Mouse (Mus musculus) stomach, postnatal 0 days (tissue): ENCODE data around the gene Olfr441.
"Not testable (repeated sequence)": the region's sequence is repeated elsewhere in the genome, so short reads cannot be mapped to it uniquely, and the experiment has no call there.

Experiments
- CTCF ChIP-seq: IDR thresholded peaks from 2 replicates; pipeline ENCODE4 v1.5.1; 2016; ENCODE audit warnings: antibody characterized with exemption, low read depth, mild to moderate bottlenecking, moderate library complexity
- EP300 ChIP-seq: optimal IDR thresholded peaks from 2 replicates; pipeline ENCODE3; 2016; ENCODE audit warnings: antibody characterized with exemption

GRCm38 (mm10) chr6:43081405-43081804 lies 24.8 kb upstream of the Olfr441 start:
- not testable (repeated sequence) for TF ChIP-seq CTCF, EP300
